Mouse (Mus musculus): ENCODE data around the gene Irf1. TPM values are rescaled to one million over a fixed set of nuclear protein-coding genes. Genes with fewer than 3 reads are reported as not detected.

Gene Irf1
- polyA plus RNA-seq, 1 experiment from 2014 or later, result 11.9 TPM

- no peak overlapping the region for H3K4me2 ChIP-seq
- no peak overlapping the region for H3K4me3 ChIP-seq (replicated peaks)
- ATAC-seq (ENCODE audit: insufficient read depth), result no peak
- no peak overlapping the region for H3K9ac ChIP-seq
- H3K4me1 ChIP-seq (replicated peaks), result peaks cover 37% of the 10 kb centered on the region
- WGBS (ENCODE audit: insufficient replicate concordance), result 43% methylated on average over 13 of the region's 13 CpGs
- H3K9me3 ChIP-seq (replicated peaks), result no peaks in the 10 kb centered on the region
- no peaks in the 10 kb centered on the region for H3K27me3 ChIP-seq
- no peaks in the 10 kb centered on the region for H3K36me3 ChIP-seq (replicated peaks)
- H3K27ac ChIP-seq (replicated peaks), result no peak overlapping the region
Measured at GRCm38 (mm10) chr11:53786058-53787031, 16.5 kb downstream of the Irf1 start.

- Histone ChIP-seq H3K4me1 (replicated peaks) (peaks cover 31% of the 10 kb centered on the region), H3K4me3 (replicated peaks) (no peak overlapping the region), H3K27ac (replicated peaks) (no peak overlapping the region), H3K9ac (no peak overlapping the region), H3K4me2 (no peak overlapping the region), H3K27me3 (no peaks in the 10 kb centered on the region), H3K9me3 (replicated peaks) (no peaks in the 10 kb centered on the region), H3K36me3 (replicated peaks) (no peaks in the 10 kb centered on the region)
- ATAC-seq (ENCODE audit: insufficient read depth), result no peak
- 71% methylated on average over 8 of the region's 8 CpGs for WGBS (ENCODE audit: insufficient replicate concordance)
Measured at GRCm38 (mm10) chr11:53788196-53788595, 18.4 kb downstream of the Irf1 start.

- ATAC-seq (ENCODE audit: insufficient read depth), result no peak
- no peaks in the 10 kb centered on the region for H3K9me3 ChIP-seq (replicated peaks)
- no peaks in the 10 kb centered on the region for H3K36me3 ChIP-seq (replicated peaks)
- peaks cover 39% of the 10 kb centered on the region for H3K4me1 ChIP-seq (replicated peaks)
- 65% methylated on average over 3 of the region's 3 CpGs for WGBS (ENCODE audit: insufficient replicate concordance)
- no peak overlapping the region for H3K27ac ChIP-seq (replicated peaks)
- H3K4me2 ChIP-seq, result no peak overlapping the region
- no peak overlapping the region for H3K4me3 ChIP-seq (replicated peaks)
- H3K27me3 ChIP-seq, result no peaks in the 10 kb centered on the region
- H3K9ac ChIP-seq, result no peak overlapping the region
Measured at GRCm38 (mm10) chr11:53789277-53789676, 19.5 kb downstream of the Irf1 start.

GRCm38 (mm10) chr11:53792986-53793385 is 23.2 kb downstream of the Irf1 start:
- Histone ChIP-seq H3K9ac (no peak overlapping the region), H3K36me3 (replicated peaks) (no peaks in the 10 kb centered on the region), H3K4me2 (no peak overlapping the region), H3K4me3 (replicated peaks) (no peak overlapping the region), H3K9me3 (replicated peaks) (no peaks in the 10 kb centered on the region), H3K27ac (replicated peaks) (no peak overlapping the region), H3K27me3 (no peaks in the 10 kb centered on the region), H3K4me1 (replicated peaks) (peaks cover 58% of the 10 kb centered on the region)
- no peak for ATAC-seq (ENCODE audit: insufficient read depth)
- 63% methylated on average over 3 of the region's 3 CpGs for WGBS (ENCODE audit: insufficient replicate concordance)

GRCm38 (mm10) chr11:53794015-53794414 is 24.2 kb downstream of the Irf1 start:
- H3K27ac ChIP-seq (replicated peaks), result peak overlapping the region; percentile 90
- no peaks in the 10 kb centered on the region for H3K27me3 ChIP-seq
- no peak overlapping the region for H3K9ac ChIP-seq
- no peak overlapping the region for H3K4me3 ChIP-seq (replicated peaks)
- peaks cover 54% of the 10 kb centered on the region for H3K4me1 ChIP-seq (replicated peaks)
- peak overlapping the region; percentile 35 for H3K4me2 ChIP-seq
- H3K36me3 ChIP-seq (replicated peaks), result no peaks in the 10 kb centered on the region
- WGBS (ENCODE audit: insufficient replicate concordance), result 22% methylated on average over 3 of the region's 3 CpGs
- no peaks in the 10 kb centered on the region for H3K9me3 ChIP-seq (replicated peaks)
- no peak for ATAC-seq (ENCODE audit: insufficient read depth)

- Histone ChIP-seq H3K36me3 (replicated peaks) (no peaks in the 10 kb centered on the region), H3K27me3 (no peaks in the 10 kb centered on the region), H3K9ac (no peak overlapping the region), H3K4me2 (peak overlapping the region; percentile 35), H3K4me1 (replicated peaks) (peaks cover 50% of the 10 kb centered on the region), H3K4me3 (replicated peaks) (0 out of 2 replicates have a peak overlapping the region, but pooled peaks have one; percentile 16), H3K27ac (replicated peaks) (peak overlapping the region; percentile 90), H3K9me3 (replicated peaks) (no peaks in the 10 kb centered on the region)
- 5% methylated on average over 25 of the region's 25 CpGs for WGBS (ENCODE audit: insufficient replicate concordance)
- peak; percentile 72 for ATAC-seq (ENCODE audit: insufficient read depth)
Measured at GRCm38 (mm10) chr11:53794671-53795557, 25.1 kb downstream of the Irf1 start.

- H3K36me3 ChIP-seq (replicated peaks), result no peaks in the 10 kb centered on the region
- 0 out of 2 replicates have a peak overlapping the region, but pooled peaks have one; percentile 35 for H3K4me2 ChIP-seq
- H3K4me1 ChIP-seq (replicated peaks), result peaks cover 50% of the 10 kb centered on the region
- H3K9ac ChIP-seq, result no peak overlapping the region
- peak overlapping the region; percentile 90 for H3K27ac ChIP-seq (replicated peaks)
- no peak overlapping the region for H3K4me3 ChIP-seq (replicated peaks)
- peak; percentile 8; the same call in 1 of the 2 replicates for ATAC-seq (ENCODE audit: insufficient read depth)
- H3K9me3 ChIP-seq (replicated peaks), result no peaks in the 10 kb centered on the region
- WGBS (ENCODE audit: insufficient replicate concordance), result 41% methylated on average over 8 of the region's 8 CpGs
- no peaks in the 10 kb centered on the region for H3K27me3 ChIP-seq
Measured at GRCm38 (mm10) chr11:53795813-53796212, 26.0 kb downstream of the Irf1 start.

- Histone ChIP-seq H3K4me1 (replicated peaks) (peaks cover 45% of the 10 kb centered on the region), H3K9me3 (replicated peaks) (no peaks in the 10 kb centered on the region), H3K4me3 (replicated peaks) (no peak overlapping the region), H3K9ac (no peak overlapping the region), H3K27ac (replicated peaks) (peak overlapping the region; percentile 90), H3K4me2 (no peak overlapping the region; the same call in 1 of the 2 replicates), H3K27me3 (no peaks in the 10 kb centered on the region), H3K36me3 (replicated peaks) (no peaks in the 10 kb centered on the region)
- peak; percentile 41 for ATAC-seq (ENCODE audit: insufficient read depth)
- WGBS (ENCODE audit: insufficient replicate concordance), result 39% methylated on average over 12 of the region's 12 CpGs
Measured at GRCm38 (mm10) chr11:53796409-53797151, 26.8 kb downstream of the Irf1 start.

GRCm38 (mm10) chr11:53797386-53797920 is 27.6 kb downstream of the Irf1 start:
- WGBS (ENCODE audit: insufficient replicate concordance), result 60% methylated on average over 6 of the region's 6 CpGs
- H3K4me1 ChIP-seq (replicated peaks), result peaks cover 45% of the 10 kb centered on the region
- H3K36me3 ChIP-seq (replicated peaks), result no peaks in the 10 kb centered on the region
- no peak for ATAC-seq (ENCODE audit: insufficient read depth)
- no peak overlapping the region for H3K4me2 ChIP-seq
- no peaks in the 10 kb centered on the region for H3K27me3 ChIP-seq
- no peak overlapping the region for H3K9ac ChIP-seq
- H3K27ac ChIP-seq (replicated peaks), result no peak overlapping the region
- H3K9me3 ChIP-seq (replicated peaks), result no peaks in the 10 kb centered on the region
- H3K4me3 ChIP-seq (replicated peaks), result no peak overlapping the region

- H3K9me3 ChIP-seq (replicated peaks), result no peaks in the 10 kb centered on the region
- no peak overlapping the region for H3K4me3 ChIP-seq (replicated peaks)
Measured at GRCm38 (mm10) chr11:53798041-53798711, 28.4 kb downstream of the Irf1 start.

More at GRCm38 (mm10) chr11:53798041-53798711, 28.4 kb downstream of the Irf1 start:
- WGBS (ENCODE audit: insufficient replicate concordance), result 75% methylated on average over 10 of the region's 10 CpGs
- Histone ChIP-seq H3K27me3 (no peaks in the 10 kb centered on the region), H3K27ac (replicated peaks) (no peak overlapping the region), H3K4me1 (replicated peaks) (peaks cover 45% of the 10 kb centered on the region), H3K9ac (no peak overlapping the region), H3K36me3 (replicated peaks) (no peaks in the 10 kb centered on the region), H3K4me2 (no peak overlapping the region)
- ATAC-seq (ENCODE audit: insufficient read depth), result no peak
